Comparison of ENCODE assay signal across 12 mouse cellular contexts in genomic region chr14:75444486-75445105, GRCm38 (mm10). TPM values are rescaled to one million over a fixed set of nuclear protein-coding genes. Genes with fewer than 3 reads are reported as not detected.
A peak's percentile ranks its signal among the peaks of the same experiment; 100 is the strongest.
DNase-seq lines count a peak whose midpoint lies in the region; ATAC-seq and TF ChIP-seq lines count a peak whose summit lies in the region.
"Had no signal": no experiment of that assay in that cellular context is flagged by ENCODE, and none has a peak within 500 bp of the region (broad histone marks: within the 10 kb centered on the region; RNA-seq: fewer than 3 reads in every experiment).

No protein-coding gene starts in this region.

- H3K9ac ChIP-seq in midbrain, embryonic 12.5 days (replicated peaks), result 0 out of 2 replicates have a peak overlapping the region, but pooled peaks have one; percentile 44
- H3K9ac ChIP-seq in liver, embryonic 11.5 days (ENCODE audit: low read depth, low read length), result no peak overlapping the region
- H3K9ac ChIP-seq: embryonic facial prominence, embryonic 15.5 days had no signal

- H3K27me3 ChIP-seq in spleen, adult 2 months (ENCODE audit: control insufficient read depth, insufficient read depth, low read length), result no peaks in the 10 kb centered on the region
- no peaks in the 10 kb centered on the region; the same call in 1 of the 2 replicates for H3K27me3 ChIP-seq in midbrain, embryonic 12.5 days
- H3K27me3 ChIP-seq in liver, embryonic 11.5 days (replicated peaks; ENCODE audit: control insufficient read depth, insufficient read depth, low read length), result no peaks in the 10 kb centered on the region
- H3K27me3 ChIP-seq: embryonic facial prominence, embryonic 15.5 days; hindbrain, embryonic 15.5 days had no signal

- DNase-seq in cerebellum, adult 8-10 months, result no peak
- DNase-seq in spleen, adult 2 months (ENCODE audit: low read depth in 1 of 2, low spot score in 2 of 2), result peak in 1 of 2 experiments; percentile 23
- no peak for DNase-seq in spleen, adult 12 weeks (ENCODE audit: low spot score)
- DNase-seq in thymus, postnatal 4 days, result peak; percentile 48
- no peak for DNase-seq in ovary, adult 18-20 months (ENCODE audit: low spot score)
- DNase-seq in liver, embryonic 11.5 days (ENCODE audit: low spot score), result no peak

- ATAC-seq in cerebellum, adult (ENCODE audit: insufficient number of reproducible peaks, low FRiP score, low TSS enrichment), result 0 out of 2 replicates have a peak, but pooled peaks have one; percentile 31
- no peak for ATAC-seq in midbrain, embryonic 12.5 days (ENCODE audit: low FRiP score, low read depth)
- no peak for ATAC-seq in liver, embryonic 11.5 days (replicated peaks; ENCODE audit: low FRiP score)

- H3K4me2 ChIP-seq in midbrain, embryonic 12.5 days (replicated peaks), result peak overlapping the region; percentile 61
- H3K4me2 ChIP-seq in liver, embryonic 11.5 days, result no peak overlapping the region

- no peaks in the 10 kb centered on the region for H3K9me3 ChIP-seq in midbrain, embryonic 12.5 days
- H3K9me3 ChIP-seq in liver, embryonic 11.5 days (ENCODE audit: control insufficient read depth, low read length), result no peaks in the 10 kb centered on the region
- H3K9me3 ChIP-seq: embryonic facial prominence, embryonic 15.5 days; hindbrain, embryonic 15.5 days had no signal

- H3K36me3 ChIP-seq in spleen, adult 2 months (ENCODE audit: control insufficient read depth, insufficient read depth, low read length), result no peaks in the 10 kb centered on the region
- no peaks in the 10 kb centered on the region for H3K36me3 ChIP-seq in midbrain, embryonic 12.5 days
- H3K36me3 ChIP-seq in liver, embryonic 11.5 days (ENCODE audit: control insufficient read depth, insufficient read depth, low read length), result no peaks in the 10 kb centered on the region
- H3K36me3 ChIP-seq: embryonic facial prominence, embryonic 15.5 days; hindbrain, embryonic 15.5 days had no signal

- no peak for TF ChIP-seq CTCF in spleen, adult 2 months (IDR thresholded peaks at IDR 0.05; ENCODE audit: extremely low read depth, insufficient read depth, insufficient read length, insufficient replicate concordance)

- 62% methylated on average over 11 of the region's 11 CpGs for WGBS in spleen, adult 2 months
- WGBS in midbrain, embryonic 12.5 days, result 81% methylated on average over 11 of the region's 11 CpGs
- WGBS in liver, embryonic 11.5 days, result 75% methylated on average over 11 of the region's 11 CpGs

- peaks cover 10% of the 10 kb centered on the region; the same call in 1 of the 2 replicates for H3K4me1 ChIP-seq in spleen, adult 2 months (ENCODE audit: control insufficient read depth, insufficient read depth, insufficient read length)
- H3K4me1 ChIP-seq in midbrain, embryonic 12.5 days, result peaks cover 18% of the 10 kb centered on the region
- H3K4me1 ChIP-seq in liver, embryonic 11.5 days (replicated peaks; ENCODE audit: control insufficient read depth, insufficient read depth, low read length), result peaks cover 4% of the 10 kb centered on the region; the same call in 1 of the 2 replicates

- no peak for TF ChIP-seq POLR2A in spleen, adult 2 months (IDR thresholded peaks at IDR 0.05; ENCODE audit: low read depth, low read length)

- no peak overlapping the region for H3K4me3 ChIP-seq in spleen, adult 2 months (ENCODE audit: extremely low read depth, insufficient read depth, insufficient read length)
- H3K4me3 ChIP-seq in midbrain, embryonic 12.5 days, result no peak overlapping the region
- H3K4me3 ChIP-seq in liver, embryonic 11.5 days (ENCODE audit: low read depth, low read length), result no peak overlapping the region
- H3K4me3 ChIP-seq: myocyte had no signal

- peak overlapping the region; percentile 41 for H3K27ac ChIP-seq in spleen, adult 2 months (ENCODE audit: insufficient read depth, low read length)
- no peak overlapping the region for H3K27ac ChIP-seq in midbrain, embryonic 12.5 days (replicated peaks)
- no peak overlapping the region for H3K27ac ChIP-seq in liver, embryonic 11.5 days (ENCODE audit: low read depth, low read length)

RNA-seq across cellular contexts. Expression of gene Siah3, which starts 11.2 kb away (rescaled TPM):
- 0.16 and 0.23 TPM in 2 replicates for polyA plus RNA-seq in spleen, adult 2 months (2012; rRNA removed)
- polyA plus RNA-seq in midbrain, embryonic 12.5 days (2016; fragmentation: Nextera tagmentation; extraction: Ambion mirVana), result 1.4 and 1.9 TPM in 2 replicates
- polyA plus RNA-seq in liver, embryonic 11.5 days (2014; fragmentation: Nextera tagmentation; extraction: Ambion mirVana), result 0.14 and 0.19 TPM in 2 replicates
- polyA plus RNA-seq: liver, adult 2 months; myocyte had no signal
